Mouse (Mus musculus) kidney, adult 2 months (tissue): Measurements from ENCODE around the gene Fbl.

Experiments used
- CTCF ChIP-seq: fragments of 200-500 bp; conservative IDR thresholded peaks from 2 replicates; pipeline ENCODE4 v1.5.1; 2011; ENCODE audit warnings: low read depth, mild to moderate bottlenecking, control low read depth, low read length, moderate library complexity, mixed read lengths; ENCODE audit not compliant: insufficient read depth, insufficient read length
- POLR2A ChIP-seq: fragments of 200-500 bp; IDR thresholded peaks from one replicate; pipeline ENCODE4 v1.6.1; 2011; ENCODE audit warnings: low read depth, low read length, control low read depth

DNA sequence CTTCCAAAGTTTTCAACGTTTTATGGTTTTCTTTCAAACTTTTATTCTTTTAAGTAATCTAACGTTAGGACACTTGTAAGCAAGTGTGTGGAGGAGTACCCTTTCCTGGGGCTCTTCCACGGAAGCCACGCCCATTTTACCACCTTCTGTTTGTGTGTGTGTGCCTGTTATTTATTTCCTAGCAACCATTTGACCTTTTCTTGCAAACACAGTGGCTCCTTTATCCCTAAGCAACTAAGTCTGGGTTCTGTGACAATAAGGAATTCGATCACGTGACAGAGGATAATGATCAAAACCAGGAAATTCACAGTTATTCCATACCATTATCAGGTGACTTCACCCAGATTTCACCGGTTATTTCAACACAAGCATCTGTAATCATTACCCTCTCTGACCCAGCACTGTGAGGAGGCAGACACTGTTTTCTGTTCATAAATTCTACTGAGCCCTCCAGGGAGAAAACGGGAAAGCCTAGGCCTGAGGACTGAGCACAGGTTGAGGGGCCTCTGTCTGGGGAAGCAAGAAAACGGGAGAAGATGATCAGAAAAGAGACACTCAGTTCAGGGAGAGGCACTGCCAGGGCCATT lies 8.3 kb upstream of the Fbl start:
- TF ChIP-seq CTCF (no peak), POLR2A (no peak)
